Mouse (Mus musculus): ENCODE measurements around the gene Map3k7cl. TPM values are rescaled to one million over a fixed set of nuclear protein-coding genes. Genes with fewer than 3 reads are reported as not detected.

Gene Map3k7cl
- total RNA-seq, 1 experiment from 2014 or later = 0.82 TPM

- DNase-seq = no peak
These were observed 85.0 kb downstream of the Map3k7cl start for GRCm38 (mm10) chr16:87638098-87638497.

GRCm38 (mm10) chr16:87642234-87642633, 89.1 kb downstream of the Map3k7cl start:
- no peak for DNase-seq

GRCm38 (mm10) chr16:87644111-87644770, 91.1 kb downstream of the Map3k7cl start:
- DNase-seq = no peak

Other genes with a start within 250 kb of the Map3k7cl start
- 24.4 and 26.9 TPM in 2 replicates for gene N6amt1, start 199.1 kb upstream of the Map3k7cl start, total RNA-seq (2021)
- gene Ltn1, start 120.7 kb upstream of the Map3k7cl start, total RNA-seq (2021) = 32.9 and 38.9 TPM in 2 replicates
- gene Rwdd2b, start 112.8 kb upstream of the Map3k7cl start, total RNA-seq (2021) = 6.9 and 8.8 TPM in 2 replicates
- gene Usp16, start 98.6 kb upstream of the Map3k7cl start, total RNA-seq (2021) = 70.9 and 72.4 TPM in 2 replicates
- gene Cct8, start 57.5 kb upstream of the Map3k7cl start, total RNA-seq (2021) = 203 and 229 TPM in 2 replicates
- 24.6 and 30.1 TPM in 2 replicates for gene Bach1, start 145.6 kb downstream of the Map3k7cl start, total RNA-seq (2021)